Mouse (Mus musculus) spleen, adult 10 weeks (tissue): Measurements from ENCODE around the gene Tubb2b. TPM values are rescaled to one million over a fixed set of nuclear protein-coding genes. Genes with fewer than 3 reads are reported as not detected.

Experiments
- polyA plus RNA-seq: library from polyadenylated mRNA; stranded (reverse); fragments of 350-450 nt; fragmentation: Illumina TruSeq; extraction: RNeasy Lipid Tissue Mini Kit (QIAGEN cat#74804); gene quantifications from one replicate; pipeline ENCODE4 v1.2.3, GENCODE M21; 2015; ENCODE audit warnings: low replicate concordance; ENCODE audit not compliant: insufficient read depth

Gene Tubb2b
- polyA plus RNA-seq: 6.1 TPM

GRCm38 (mm10) chr13:34130226-34130731 is at the start of gene Tubb2b:
Gene Tubb2b (minus strand): TSS chr13:34130466.

DNA sequence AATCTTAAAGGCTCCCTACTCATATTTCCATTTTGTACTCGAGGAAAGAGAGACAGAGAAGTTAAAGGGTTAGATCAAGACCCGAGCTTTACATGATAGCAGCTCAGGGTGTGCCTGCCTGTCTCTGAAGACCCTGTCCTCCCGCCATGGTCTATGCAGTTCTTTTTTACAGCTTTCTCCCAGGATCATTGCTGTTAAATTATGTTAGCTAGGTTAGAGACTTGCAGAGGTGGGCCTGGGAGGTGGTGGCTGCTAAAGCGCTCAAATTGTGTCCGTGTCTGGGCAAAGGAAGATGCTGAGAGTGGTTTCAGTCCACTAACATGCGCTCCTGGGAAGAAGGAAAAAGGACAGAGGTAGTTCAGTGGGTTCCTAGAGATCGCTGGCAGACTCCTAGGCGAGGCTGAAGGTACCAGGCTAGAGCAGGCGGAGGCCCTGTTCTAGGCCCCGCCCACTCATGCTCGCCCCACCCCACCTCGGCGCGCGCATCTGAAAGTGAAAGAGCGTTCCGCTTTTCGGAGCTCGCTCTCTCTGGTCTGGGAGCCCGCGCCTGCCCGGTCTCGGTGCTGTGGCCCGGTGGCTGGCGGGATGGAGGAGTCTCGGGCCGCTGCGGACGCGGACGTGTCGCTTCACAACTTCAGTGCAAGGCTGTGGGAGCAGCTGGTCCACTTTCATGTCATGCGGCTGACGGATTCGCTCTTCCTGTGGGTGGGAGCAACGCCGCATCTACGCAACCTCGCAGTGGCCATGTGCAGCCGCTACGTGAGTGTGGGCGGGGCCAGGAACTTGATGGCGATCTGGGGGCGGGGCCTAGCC is 32.4 kb upstream of the Tubb2b start, which contains the start of gene Psmg4:
TSS of gene Psmg4 (plus strand) at position 474 of the 813 bp plus-strand sequence.

GRCm38 (mm10) chr13:34077492-34078271 is 52.6 kb downstream of the Tubb2b start, which contains the start of gene Tubb2a:
Gene Tubb2a (minus strand): TSS chr13:34078007.

Other genes with a start within 250 kb of the Tubb2b start
- not detected for gene Serpinb6c, start 224.8 kb downstream of the Tubb2b start, polyA plus RNA-seq
- gene Nqo2, start 165.8 kb downstream of the Tubb2b start, polyA plus RNA-seq: 19.2 TPM
- 46.1 TPM for gene Ripk1, start 128.1 kb downstream of the Tubb2b start, polyA plus RNA-seq
- gene Serpinb6a, start 127.7 kb downstream of the Tubb2b start, polyA plus RNA-seq: 170 TPM
- gene Bphl, start 92.9 kb downstream of the Tubb2b start, polyA plus RNA-seq: 27.0 TPM
- gene Tubb2a, start 52.5 kb downstream of the Tubb2b start, polyA plus RNA-seq: 18.2 TPM
- gene Psmg4, start 32.5 kb upstream of the Tubb2b start, polyA plus RNA-seq: 27.1 TPM
- gene Slc22a23, start 214.7 kb upstream of the Tubb2b start, polyA plus RNA-seq: 4.9 TPM